Mouse (Mus musculus): ENCODE measurements around the gene Bex2.
"Not testable (repeated sequence)": the region's sequence is repeated elsewhere in the genome, so short reads cannot be mapped to it uniquely, and the experiment has no call there.

The Bex2 gene

GRCm38 (mm10) chrX:136068020-136068419, at the start of gene Bex2:
Bex2 (minus strand) TSS chrX:136068236.
- not testable (repeated sequence) for DNase-seq (ENCODE audit: low spot score in 2 of 2)

GRCm38 (mm10) chrX:136115419-136115961, 47.5 kb upstream of the Bex2 start:
- DNase-seq (ENCODE audit: low spot score in 2 of 2): peak; percentile 41 to 44

GRCm38 (mm10) chrX:136115015-136115414, 47.0 kb upstream of the Bex2 start:
- no peak for DNase-seq (ENCODE audit: low spot score in 2 of 2)

- peak; percentile 42 for DNase-seq (ENCODE audit: low spot score in 2 of 2)
Observed at GRCm38 (mm10) chrX:136107942-136108341, 39.9 kb upstream of the Bex2 start.

- no peak for DNase-seq (ENCODE audit: low spot score in 2 of 2)
Observed at GRCm38 (mm10) chrX:136104724-136105088, 36.7 kb upstream of the Bex2 start.

GRCm38 (mm10) chrX:136104046-136104723, 36.1 kb upstream of the Bex2 start:
- DNase-seq (ENCODE audit: low spot score in 2 of 2): no peak

- DNase-seq (ENCODE audit: low spot score in 2 of 2): no peak
Observed at GRCm38 (mm10) chrX:136094421-136094820, 26.4 kb upstream of the Bex2 start.

- DNase-seq (ENCODE audit: low spot score in 2 of 2): no peak
Observed at GRCm38 (mm10) chrX:136092497-136093279, 24.7 kb upstream of the Bex2 start.

- no peak for DNase-seq (ENCODE audit: low spot score in 2 of 2)
Observed at GRCm38 (mm10) chrX:136085155-136085554, 17.1 kb upstream of the Bex2 start, which contains the start of gene Nxf3. Nxf3 (minus strand) TSS chrX:136085255.

GRCm38 (mm10) chrX:136067201-136067991, 640 bp downstream of the Bex2 start:
- DNase-seq (ENCODE audit: low spot score in 2 of 2): not testable (repeated sequence)

- DNase-seq (ENCODE audit: low spot score in 2 of 2): no peak
Observed at GRCm38 (mm10) chrX:136060698-136061097, 7.3 kb downstream of the Bex2 start.

GRCm38 (mm10) chrX:136051219-136051618, 16.8 kb downstream of the Bex2 start:
- DNase-seq (ENCODE audit: low spot score in 2 of 2): no peak

GRCm38 (mm10) chrX:136047528-136047927, 20.5 kb downstream of the Bex2 start:
- DNase-seq (ENCODE audit: low spot score in 2 of 2): peak; percentile 7 to 49

GRCm38 (mm10) chrX:136043726-136044125, 24.3 kb downstream of the Bex2 start:
- no peak for DNase-seq (ENCODE audit: low spot score in 2 of 2)

- peak; percentile 9 to 13 for DNase-seq (ENCODE audit: low spot score in 2 of 2)
Observed at GRCm38 (mm10) chrX:136032799-136033763, 35.0 kb downstream of the Bex2 start, which contains the start of gene Arxes1. Arxes1 (plus strand) TSS chrX:136033367.

- no peak for DNase-seq (ENCODE audit: low spot score in 2 of 2)
Observed at GRCm38 (mm10) chrX:136030331-136030730, 37.7 kb downstream of the Bex2 start.

Data from frontal cortex, postnatal 25 days (tissue).